Mouse (Mus musculus): Measurements from ENCODE around the gene Tbx10. TPM values are rescaled to one million over a fixed set of nuclear protein-coding genes. Genes with fewer than 3 reads are reported as not detected.
A peak's percentile ranks its signal among the peaks of the same experiment; 100 is the strongest.

Tbx10 gene
- total and polyA plus RNA-seq, 2 experiments from 2014 or later = not detected

DNA sequence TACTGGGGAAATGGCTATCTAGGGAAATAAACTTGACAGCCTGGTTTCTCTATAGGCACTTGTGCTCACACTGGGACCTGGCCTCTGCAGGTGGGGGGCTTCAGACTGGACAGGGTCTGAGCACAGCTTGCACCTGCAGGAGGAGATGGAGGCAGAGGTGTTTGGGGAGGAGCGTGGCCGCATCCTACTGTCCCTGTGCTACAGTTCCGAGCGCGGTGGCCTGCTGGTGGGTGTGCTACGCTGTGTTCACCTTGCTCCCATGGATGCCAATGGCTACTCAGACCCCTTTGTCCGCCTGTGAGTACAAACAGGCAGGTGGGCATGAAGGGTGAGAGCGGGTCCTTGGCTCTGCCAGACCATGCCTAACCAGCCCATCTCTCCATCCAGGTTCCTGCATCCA, 13.4 kb downstream of the Tbx10 start:
- Histone ChIP-seq H3K27ac (ENCODE audit: low read depth, low read length) (no peak overlapping the region), H3K36me3 (ENCODE audit: insufficient read depth, low read length) (peaks cover 41% of the 10 kb centered on the region), H3K27me3 (ENCODE audit: insufficient read depth, low read length) (no peaks in the 10 kb centered on the region), H3K4me2 (ENCODE audit: low read depth, low read length, poor library complexity, severe bottlenecking) (no peak overlapping the region), H3K4me1 (ENCODE audit: insufficient read depth, low read length) (peaks cover 7% of the 10 kb centered on the region; the same call in 1 of the 2 replicates), H3K4me3 (ENCODE audit: low read depth, low read length) (no peak overlapping the region), H3K9ac (replicated peaks; ENCODE audit: low read length, poor library complexity, severe bottlenecking) (no peak overlapping the region), H3K9me3 (ENCODE audit: low read length) (no peaks in the 10 kb centered on the region)
- 94% methylated on average over 8 of the region's 8 CpGs for WGBS
- DNase-seq (ENCODE audit: low spot score) = no peak
- no peak for ATAC-seq (ENCODE audit: low FRiP score)
- no peak for TF ChIP-seq CTCF (IDR thresholded peaks at IDR 0.05)

DNA sequence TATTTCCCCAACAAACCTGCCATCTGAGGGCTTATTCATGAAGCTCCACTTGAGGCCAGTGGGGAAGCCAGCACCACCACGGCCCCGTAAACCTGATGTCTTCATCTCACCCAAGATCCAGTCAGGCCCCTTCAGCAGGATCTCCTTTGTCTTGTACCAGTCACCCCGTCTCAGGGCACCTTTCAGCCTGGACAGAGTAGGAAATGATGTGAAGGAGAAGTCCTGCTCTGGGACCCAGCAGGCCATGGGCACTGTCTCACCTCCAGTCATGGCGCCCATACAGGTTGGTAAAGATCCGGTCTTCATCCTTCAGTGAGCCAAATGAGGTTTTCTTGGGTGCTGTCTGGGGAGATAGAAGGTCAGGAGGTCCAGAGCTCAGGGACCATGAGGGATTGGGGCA, 18.5 kb downstream of the Tbx10 start:
- no peak for DNase-seq (ENCODE audit: low spot score)
- Histone ChIP-seq H3K27ac (ENCODE audit: low read depth, low read length) (no peak overlapping the region), H3K36me3 (ENCODE audit: insufficient read depth, low read length) (peaks cover 37% of the 10 kb centered on the region), H3K4me2 (ENCODE audit: low read depth, low read length, poor library complexity, severe bottlenecking) (no peak overlapping the region), H3K4me1 (ENCODE audit: insufficient read depth, low read length) (peaks cover 5% of the 10 kb centered on the region; the same call in 1 of the 2 replicates), H3K27me3 (ENCODE audit: insufficient read depth, low read length) (no peaks in the 10 kb centered on the region), H3K9ac (replicated peaks; ENCODE audit: low read length, poor library complexity, severe bottlenecking) (no peak overlapping the region), H3K4me3 (ENCODE audit: low read depth, low read length) (no peak overlapping the region), H3K9me3 (ENCODE audit: low read length) (no peaks in the 10 kb centered on the region)
- no peak for TF ChIP-seq CTCF (IDR thresholded peaks at IDR 0.05)
- ATAC-seq (ENCODE audit: low FRiP score) = no peak
- WGBS = 94% methylated on average over 5 of the region's 5 CpGs

DNA sequence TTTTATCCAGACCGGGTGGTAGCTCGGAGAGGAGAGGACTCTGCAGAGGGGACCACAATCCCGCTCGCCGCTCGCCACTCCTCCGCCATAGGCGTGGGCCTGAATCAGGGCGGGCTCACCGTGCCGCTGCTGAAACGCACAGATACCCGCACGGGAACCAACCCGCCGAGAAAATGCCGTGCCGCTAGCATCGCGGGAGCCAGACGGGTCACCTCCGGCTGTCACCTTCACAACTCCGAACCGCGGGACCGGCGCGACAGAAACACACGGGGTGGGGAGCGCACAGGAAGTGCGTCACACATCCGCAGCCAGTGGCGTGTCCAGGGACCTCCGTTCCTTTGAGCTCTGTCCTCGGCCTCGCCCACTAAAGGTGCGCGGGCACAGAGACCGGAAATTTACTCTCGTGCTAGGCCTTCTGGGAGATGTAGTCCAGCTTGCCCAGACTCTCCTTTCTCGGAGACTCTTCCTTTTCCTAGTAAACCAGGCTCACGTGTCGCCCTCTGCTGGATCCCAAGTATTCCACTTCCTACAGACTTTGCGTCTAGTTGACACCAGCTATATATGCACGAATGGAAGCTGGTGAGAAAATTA, 20.0 kb downstream of the Tbx10 start, which contains the start of gene Ndufv1:
Gene Ndufv1 (minus strand): TSS at position 375 of the 591 bp plus-strand sequence.
- no peaks in the 10 kb centered on the region for H3K27me3 ChIP-seq (ENCODE audit: insufficient read depth, low read length)
- peak; percentile 92 for TF ChIP-seq CTCF (IDR thresholded peaks at IDR 0.05)
- ATAC-seq (ENCODE audit: low FRiP score) (peak; percentile 99), DNase-seq (ENCODE audit: low spot score) (peak; percentile 99)
- H3K4me2 ChIP-seq (ENCODE audit: low read depth, low read length, poor library complexity, severe bottlenecking) = peak within 1 kb of the TSS; percentile 61
- peak within 1 kb of the TSS; percentile 81 for H3K4me3 ChIP-seq (ENCODE audit: low read depth, low read length)
- peak within 1 kb of the TSS; percentile 77 for H3K27ac ChIP-seq (ENCODE audit: low read depth, low read length)
- H3K9me3 ChIP-seq (ENCODE audit: low read length) = no peaks in the 10 kb centered on the region
- peaks cover 24% of the 10 kb centered on the region for H3K36me3 ChIP-seq (ENCODE audit: insufficient read depth, low read length)
- H3K4me1 ChIP-seq (ENCODE audit: insufficient read depth, low read length) = peaks cover 5% of the 10 kb centered on the region; the same call in 1 of the 2 replicates
- H3K9ac ChIP-seq (replicated peaks; ENCODE audit: low read length, poor library complexity, severe bottlenecking) = peak within 1 kb of the TSS; percentile 79
- 0% methylated on average over 45 of the region's 45 CpGs for WGBS

DNA sequence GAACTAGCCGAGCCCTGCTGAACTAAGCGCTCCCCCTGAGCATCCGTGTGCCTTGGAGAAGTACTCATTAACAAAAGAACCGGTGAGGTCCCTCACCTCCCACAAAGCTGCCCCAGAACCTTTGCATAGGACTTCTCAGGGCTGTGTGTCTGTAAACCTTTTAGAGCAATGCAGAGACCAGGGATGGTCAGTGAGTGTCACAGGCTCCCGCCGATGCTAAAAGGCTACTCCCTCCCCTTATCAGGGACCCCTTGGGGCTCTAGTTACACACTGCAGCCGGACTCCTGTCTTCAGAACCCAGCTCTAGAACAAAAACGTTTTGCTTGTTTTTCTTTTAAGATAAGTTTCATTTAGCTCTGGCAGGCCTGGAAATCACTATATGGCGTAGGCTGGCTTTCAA, 20.5 kb downstream of the Tbx10 start:
- ATAC-seq (ENCODE audit: low FRiP score) = no peak
- 26% methylated on average over 9 of the region's 9 CpGs for WGBS
- no peak for TF ChIP-seq CTCF (IDR thresholded peaks at IDR 0.05)
- peaks cover 5% of the 10 kb centered on the region; the same call in 1 of the 2 replicates for H3K4me1 ChIP-seq (ENCODE audit: insufficient read depth, low read length)
- H3K4me2 ChIP-seq (ENCODE audit: low read depth, low read length, poor library complexity, severe bottlenecking) = peak overlapping the region; percentile 56
- no peak overlapping the region for H3K9ac ChIP-seq (replicated peaks; ENCODE audit: low read length, poor library complexity, severe bottlenecking)
- no peak overlapping the region for H3K27ac ChIP-seq (ENCODE audit: low read depth, low read length)
- peaks cover 18% of the 10 kb centered on the region for H3K36me3 ChIP-seq (ENCODE audit: insufficient read depth, low read length)
- no peaks in the 10 kb centered on the region for H3K27me3 ChIP-seq (ENCODE audit: insufficient read depth, low read length)
- peak overlapping the region; percentile 81 for H3K4me3 ChIP-seq (ENCODE audit: low read depth, low read length)
- no peaks in the 10 kb centered on the region for H3K9me3 ChIP-seq (ENCODE audit: low read length)
- no peak for DNase-seq (ENCODE audit: low spot score)

DNA sequence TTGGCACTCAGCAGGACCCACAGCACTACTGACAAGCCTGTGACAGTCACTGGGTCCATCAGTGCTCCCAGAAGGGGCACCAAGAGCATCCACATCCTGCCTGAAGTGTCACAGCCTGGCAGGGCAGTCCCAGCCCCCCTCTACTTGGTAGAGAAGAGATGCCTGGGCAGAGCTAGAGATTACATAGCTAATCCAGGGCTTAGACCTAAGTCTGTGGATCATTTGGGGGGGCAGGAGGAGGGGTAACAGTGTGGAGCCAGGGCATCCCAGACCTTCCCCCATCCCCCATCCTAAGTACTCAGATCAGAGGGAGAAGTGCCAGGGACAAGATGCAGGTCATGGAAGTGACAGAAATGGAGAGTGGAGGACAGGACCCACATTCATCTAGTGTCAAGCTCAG, 22.2 kb downstream of the Tbx10 start:
- no peaks in the 10 kb centered on the region for H3K9me3 ChIP-seq (ENCODE audit: low read length)
- no peak for ATAC-seq (ENCODE audit: low FRiP score)
- H3K27ac ChIP-seq (ENCODE audit: low read depth, low read length) = no peak overlapping the region
- TF ChIP-seq CTCF (IDR thresholded peaks at IDR 0.05) = no peak
- no peaks in the 10 kb centered on the region for H3K27me3 ChIP-seq (ENCODE audit: insufficient read depth, low read length)
- H3K4me1 ChIP-seq (ENCODE audit: insufficient read depth, low read length) = peaks cover 5% of the 10 kb centered on the region; the same call in 1 of the 2 replicates
- DNase-seq (ENCODE audit: low spot score) = no peak
- no peak overlapping the region for H3K4me3 ChIP-seq (ENCODE audit: low read depth, low read length)
- peaks cover 2% of the 10 kb centered on the region; the same call in 1 of the 2 replicates for H3K36me3 ChIP-seq (ENCODE audit: insufficient read depth, low read length)
- no peak overlapping the region for H3K4me2 ChIP-seq (ENCODE audit: low read depth, low read length, poor library complexity, severe bottlenecking)
- no peak overlapping the region; the same call in 1 of the 2 replicates for H3K9ac ChIP-seq (replicated peaks; ENCODE audit: low read length, poor library complexity, severe bottlenecking)

DNA sequence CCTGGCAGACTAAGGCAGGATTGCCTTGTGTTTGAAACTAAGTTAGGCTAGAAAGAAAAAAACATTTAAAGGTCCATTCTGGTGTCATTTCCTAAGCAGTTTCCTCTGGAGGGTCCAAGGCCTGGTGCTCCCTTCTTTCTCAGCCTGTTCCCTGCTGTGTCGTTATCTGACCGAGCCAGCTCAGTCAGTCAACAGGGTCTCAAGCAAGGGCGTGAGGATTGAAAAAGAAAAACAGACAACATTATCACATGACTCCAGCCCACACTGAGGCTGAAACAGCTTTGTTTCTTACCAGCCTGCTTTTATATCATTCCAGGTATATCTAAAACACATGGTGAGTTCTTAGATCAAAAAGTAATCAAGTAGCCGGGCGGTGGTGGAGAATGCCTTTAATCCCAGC, 23.1 kb downstream of the Tbx10 start:
- Histone ChIP-seq H3K9ac (replicated peaks; ENCODE audit: low read length, poor library complexity, severe bottlenecking) (no peak overlapping the region), H3K9me3 (ENCODE audit: low read length) (no peaks in the 10 kb centered on the region), H3K36me3 (ENCODE audit: insufficient read depth, low read length) (no peaks in the 10 kb centered on the region), H3K27me3 (ENCODE audit: insufficient read depth, low read length) (no peaks in the 10 kb centered on the region), H3K4me3 (ENCODE audit: low read depth, low read length) (no peak overlapping the region), H3K4me1 (ENCODE audit: insufficient read depth, low read length) (peaks cover 5% of the 10 kb centered on the region; the same call in 1 of the 2 replicates), H3K27ac (ENCODE audit: low read depth, low read length) (no peak overlapping the region), H3K4me2 (ENCODE audit: low read depth, low read length, poor library complexity, severe bottlenecking) (no peak overlapping the region)
- DNase-seq (ENCODE audit: low spot score) (no peak), ATAC-seq (ENCODE audit: low FRiP score) (no peak)
- WGBS = 67% methylated on average over 5 of the region's 5 CpGs
- TF ChIP-seq CTCF (IDR thresholded peaks at IDR 0.05) = no peak
